7 mouse cellular contexts compared by ENCODE assay signal in genomic region chr7:29314844-29315628, GRCm38 (mm10). TPM values are rescaled to one million over a fixed set of nuclear protein-coding genes. Genes with fewer than 3 reads are reported as not detected.
DNase-seq lines count a peak whose midpoint lies in the region; ATAC-seq and TF ChIP-seq lines count a peak whose summit lies in the region.

No protein-coding gene starts in this region.

- no peaks in the 10 kb centered on the region for H3K27me3 ChIP-seq in embryonic facial prominence, embryonic 13.5 days
- no peaks in the 10 kb centered on the region for H3K27me3 ChIP-seq in hindbrain, postnatal 0 days (ENCODE audit: insufficient read depth, low read length)
- H3K27me3 ChIP-seq in midbrain, embryonic 14.5 days (ENCODE audit: control insufficient read depth, insufficient read depth, low read length) = no peaks in the 10 kb centered on the region

- H3K9ac ChIP-seq in embryonic facial prominence, embryonic 13.5 days = no peak overlapping the region
- no peak overlapping the region for H3K9ac ChIP-seq in hindbrain, postnatal 0 days (replicated peaks; ENCODE audit: low read length)
- peak overlapping the region; percentile 4; the same call in 1 of the 2 replicates for H3K9ac ChIP-seq in midbrain, embryonic 14.5 days (replicated peaks; ENCODE audit: low read length)

- 0 out of 2 replicates have a peak overlapping the region, but pooled peaks have one; percentile 20 for H3K4me2 ChIP-seq in embryonic facial prominence, embryonic 13.5 days
- H3K4me2 ChIP-seq in hindbrain, postnatal 0 days (ENCODE audit: low read depth, low read length) = peak overlapping the region; percentile 8; the same call in 1 of the 2 replicates
- peak overlapping the region; percentile 46 for H3K4me2 ChIP-seq in midbrain, embryonic 14.5 days (ENCODE audit: low read length)

- no peak for ATAC-seq in embryonic facial prominence, embryonic 13.5 days (ENCODE audit: insufficient number of reproducible peaks, insufficient read depth, low FRiP score, low TSS enrichment, low read depth)
- ATAC-seq in hindbrain, postnatal 0 days = peak; percentile 60
- ATAC-seq in midbrain, embryonic 14.5 days (ENCODE audit: low FRiP score, low TSS enrichment) = no peak

- no peaks in the 10 kb centered on the region for H3K9me3 ChIP-seq in embryonic facial prominence, embryonic 13.5 days
- no peaks in the 10 kb centered on the region for H3K9me3 ChIP-seq in hindbrain, postnatal 0 days (ENCODE audit: low read length)
- H3K9me3 ChIP-seq in midbrain, embryonic 14.5 days (ENCODE audit: control insufficient read depth, low read length) = no peaks in the 10 kb centered on the region

- DNase-seq in brain, embryonic 14.5 days (ENCODE audit: low read depth) = peak; percentile 88
- DNase-seq in hindbrain, postnatal 0 days (ENCODE audit: low spot score) = peak; percentile 74
- DNase-seq in midbrain, embryonic 14.5 days = peak; percentile 73
- no peak for DNase-seq in ovary, postnatal 14 days (ENCODE audit: low spot score)
- DNase-seq in ovary, adult 18-20 months (ENCODE audit: low spot score) = no peak
- DNase-seq in cerebellum, postnatal 36 days = no peak

- no peak overlapping the region for H3K4me3 ChIP-seq in embryonic facial prominence, embryonic 13.5 days
- H3K4me3 ChIP-seq in hindbrain, postnatal 0 days (ENCODE audit: low read length) = no peak overlapping the region
- no peak overlapping the region; the same call in 1 of the 2 replicates for H3K4me3 ChIP-seq in midbrain, embryonic 14.5 days (replicated peaks; ENCODE audit: low read depth, low read length)

- TF ChIP-seq CTCF in brain, embryonic 14.5 days (IDR thresholded peaks at IDR 0.05; ENCODE audit: borderline replicate concordance, extremely low read depth, insufficient read depth, insufficient read length) = no peak
- no peak for TF ChIP-seq CTCF in hindbrain, postnatal 0 days (IDR thresholded peaks at IDR 0.05; ENCODE audit: low read depth)

- TF ChIP-seq POLR2A in brain, embryonic 14.5 days (IDR thresholded peaks at IDR 0.05; ENCODE audit: borderline replicate concordance, extremely low read depth, insufficient read depth, insufficient read length, poor library complexity, severe bottlenecking) = no peak

- peak overlapping the region; percentile 95 for H3K27ac ChIP-seq in embryonic facial prominence, embryonic 13.5 days
- peak overlapping the region; percentile 86; the same call in 1 of the 2 replicates for H3K27ac ChIP-seq in hindbrain, postnatal 0 days
- peak overlapping the region; percentile 98 for H3K27ac ChIP-seq in midbrain, embryonic 14.5 days (replicated peaks; ENCODE audit: low read depth, low read length)

- peaks cover 19% of the 10 kb centered on the region for H3K36me3 ChIP-seq in embryonic facial prominence, embryonic 13.5 days
- no peaks in the 10 kb centered on the region for H3K36me3 ChIP-seq in hindbrain, postnatal 0 days (ENCODE audit: insufficient read depth, low read length)
- H3K36me3 ChIP-seq in midbrain, embryonic 14.5 days (ENCODE audit: control insufficient read depth, insufficient read depth, low read length) = peaks cover 49% of the 10 kb centered on the region

- H3K4me1 ChIP-seq in embryonic facial prominence, embryonic 13.5 days = peaks cover 76% of the 10 kb centered on the region
- peaks cover 55% of the 10 kb centered on the region for H3K4me1 ChIP-seq in hindbrain, postnatal 0 days (ENCODE audit: insufficient read depth, low read length)
- peaks cover 83% of the 10 kb centered on the region for H3K4me1 ChIP-seq in midbrain, embryonic 14.5 days (ENCODE audit: control insufficient read depth, insufficient read depth, low read length)

- WGBS in embryonic facial prominence, embryonic 13.5 days = 71% methylated on average over 13 of the region's 13 CpGs
- 32% methylated on average over 13 of the region's 13 CpGs for WGBS in hindbrain, postnatal 0 days
- 41% methylated on average over 13 of the region's 13 CpGs for WGBS in midbrain, embryonic 14.5 days

RNA-seq across cellular contexts. Expression of gene Dpf1, which starts 11.3 kb away (rescaled TPM):
- 111 and 157 TPM in 2 replicates for polyA plus RNA-seq in brain, embryonic 14.5 days (2012; rRNA removed)
- polyA plus RNA-seq in embryonic facial prominence, embryonic 13.5 days (2015; fragmentation: Nextera tagmentation; extraction: Ambion mirVana) = 28.4 and 29.9 TPM in 2 replicates
- total RNA-seq in hindbrain, postnatal 0 days (2014; rRNA removed) = 131 and 158 TPM in 2 replicates
- polyA plus RNA-seq in hindbrain, postnatal 0 days (2015; fragmentation: Nextera tagmentation; extraction: Ambion mirVana) = 105 and 111 TPM in 2 replicates
- 203 and 214 TPM in 2 replicates for polyA plus RNA-seq in midbrain, embryonic 14.5 days (2014; fragmentation: Nextera tagmentation; extraction: Ambion mirVana)

RNA-seq across cellular contexts. Expression of gene Ppp1r14a, which starts 25.9 kb away (rescaled TPM):
- polyA plus RNA-seq in brain, embryonic 14.5 days (2012; rRNA removed) = 5.0 and 8.7 TPM in 2 replicates
- polyA plus RNA-seq in embryonic facial prominence, embryonic 13.5 days (2015; fragmentation: Nextera tagmentation; extraction: Ambion mirVana) = 10.1 and 10.5 TPM in 2 replicates
- 3.4 and 8.4 TPM in 2 replicates for total RNA-seq in hindbrain, postnatal 0 days (2014; rRNA removed)
- polyA plus RNA-seq in hindbrain, postnatal 0 days (2015; fragmentation: Nextera tagmentation; extraction: Ambion mirVana) = 3.2 and 3.4 TPM in 2 replicates
- 0.94 and 3.9 TPM in 2 replicates for polyA plus RNA-seq in midbrain, embryonic 14.5 days (2014; fragmentation: Nextera tagmentation; extraction: Ambion mirVana)

RNA-seq across cellular contexts. Expression of gene Spint2, which starts 33.3 kb away (rescaled TPM):
- polyA plus RNA-seq in brain, embryonic 14.5 days (2012; rRNA removed) = 43.0 and 43.8 TPM in 2 replicates
- polyA plus RNA-seq in embryonic facial prominence, embryonic 13.5 days (2015; fragmentation: Nextera tagmentation; extraction: Ambion mirVana) = 118 and 127 TPM in 2 replicates
- total RNA-seq in hindbrain, postnatal 0 days (2014; rRNA removed) = 33.4 and 38.6 TPM in 2 replicates
- 123 and 133 TPM in 2 replicates for polyA plus RNA-seq in hindbrain, postnatal 0 days (2015; fragmentation: Nextera tagmentation; extraction: Ambion mirVana)
- polyA plus RNA-seq in midbrain, embryonic 14.5 days (2014; fragmentation: Nextera tagmentation; extraction: Ambion mirVana) = 52.3 and 66.3 TPM in 2 replicates

Comparison
In these comparisons a context has a peak if more than half of its experiments do, and no peak if none do; other contexts are left out.
1. DNase-seq: peak in brain, embryonic 14.5 days (single experiment), hindbrain, postnatal 0 days (single experiment) and midbrain, embryonic 14.5 days (single experiment); none in ovary, postnatal 14 days (single experiment), ovary, adult 18-20 months (single experiment) and cerebellum, postnatal 36 days (0 of 2).
2. Peak in every context shown above with its lines, with median percentiles within 50 percentile points of each other: H3K27ac ChIP-seq and H3K4me2 ChIP-seq.